Mouse (Mus musculus) fat pad, adult 2 months (tissue): ENCODE results near the gene Oaz2.

Experiments
- DNase-seq: peaks from one replicate; pipeline ENCODE4 v3.0.0-alpha.2; 2011; ENCODE audit warnings: low read depth, low spot score; ENCODE audit errors: extremely low read depth

Oaz2 gene

GRCm38 (mm10) chr9:65667701-65668100 is at the start of gene Oaz2:
Oaz2 (plus strand) TSS chr9:65668001.
- DNase-seq: no peak

GRCm38 (mm10) chr9:65619311-65619710 is 48.5 kb upstream of the Oaz2 start:
- DNase-seq: no peak

GRCm38 (mm10) chr9:65621196-65621595 is 46.6 kb upstream of the Oaz2 start:
- no peak for DNase-seq

DNA sequence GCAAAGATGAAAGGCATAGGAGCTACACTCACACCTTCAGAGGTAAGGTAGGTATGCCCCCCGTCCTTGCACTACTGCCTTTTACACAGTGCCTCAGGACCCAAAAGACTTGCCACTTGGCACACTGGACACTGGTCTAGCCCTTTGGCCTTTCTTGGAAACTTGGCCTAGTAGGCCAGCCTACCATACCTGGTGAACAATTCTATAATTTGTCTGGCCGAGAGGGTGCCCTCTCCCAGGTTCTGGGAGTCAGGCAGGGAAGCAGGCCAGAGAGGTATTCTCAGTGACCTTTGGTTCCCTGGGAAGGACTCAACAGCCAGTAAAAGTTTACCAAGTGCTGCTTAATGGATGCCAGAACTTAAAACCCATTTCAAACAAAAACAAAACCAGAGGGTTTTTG is 46.1 kb upstream of the Oaz2 start:
- DNase-seq: no peak

- DNase-seq: no peak
These were observed 45.0 kb upstream of the Oaz2 start for GRCm38 (mm10) chr9:65622826-65623225.

GRCm38 (mm10) chr9:65624266-65624665 is 43.5 kb upstream of the Oaz2 start:
- DNase-seq: no peak

DNA sequence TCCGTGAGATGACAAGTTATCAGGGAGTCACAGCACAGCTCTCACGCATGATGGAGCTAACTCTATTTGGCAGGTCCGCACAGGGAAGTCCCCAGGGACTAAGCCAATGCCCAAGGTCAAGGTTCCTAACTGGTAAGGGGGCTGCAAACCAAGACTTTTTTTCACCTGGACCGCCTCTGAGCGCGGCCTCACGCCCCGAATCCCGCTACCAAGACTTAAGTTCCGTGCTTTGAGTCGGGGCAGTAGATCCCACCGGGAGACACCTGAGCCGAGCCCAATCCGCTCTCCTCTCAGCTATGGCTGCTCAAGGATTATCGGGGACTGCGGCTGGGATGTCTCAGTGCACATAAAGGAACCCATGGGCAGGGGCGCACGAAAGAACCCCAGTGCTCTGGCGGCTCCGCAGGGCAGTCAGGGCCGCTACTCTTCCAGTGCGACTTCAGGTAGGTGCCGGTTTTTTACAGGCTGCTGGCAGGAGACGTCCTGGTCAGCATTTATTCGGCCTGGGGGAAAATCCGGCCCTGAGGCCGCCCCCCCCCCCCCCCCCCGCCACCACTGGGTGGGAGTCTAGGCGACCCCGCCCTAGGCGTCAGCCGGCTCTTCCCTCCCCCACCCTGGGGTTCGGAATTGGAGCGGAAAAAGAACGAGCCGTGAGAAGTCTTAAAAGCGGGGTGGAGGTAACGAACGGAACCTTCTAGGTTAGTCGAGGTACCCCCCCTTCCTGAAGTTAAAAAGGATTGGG is 38.6 kb upstream of the Oaz2 start, which contains the start of gene Rbpms2:
Gene Rbpms2, plus strand, starts transcription at position 624 of the 742 bp plus-strand sequence.
- no peak for DNase-seq

- DNase-seq: no peak
These were observed 37.8 kb upstream of the Oaz2 start for GRCm38 (mm10) chr9:65629767-65630630.

- DNase-seq: no peak
These were observed 37.0 kb upstream of the Oaz2 start for GRCm38 (mm10) chr9:65630631-65631353.

GRCm38 (mm10) chr9:65631354-65632021 is 36.3 kb upstream of the Oaz2 start:
- DNase-seq: no peak

DNA sequence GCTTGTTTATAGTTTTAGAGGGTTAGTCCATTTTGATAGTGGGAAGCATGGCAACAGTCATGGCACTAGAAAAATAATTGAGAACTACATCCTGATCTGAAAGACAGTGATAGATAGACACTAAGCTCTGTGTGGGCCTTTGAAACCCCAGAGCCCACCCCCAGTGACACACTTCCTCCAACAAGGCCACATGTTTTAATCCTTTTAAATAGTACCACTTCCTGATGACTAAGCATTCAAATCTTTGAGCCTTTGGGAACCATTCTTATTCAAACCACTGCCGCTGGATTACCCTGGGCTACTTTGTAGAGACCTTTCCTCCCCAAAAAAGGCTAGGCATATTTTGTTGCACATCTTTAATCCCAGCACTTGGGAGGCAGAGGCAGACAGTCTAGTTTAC is 32.0 kb upstream of the Oaz2 start:
- no peak for DNase-seq

DNA sequence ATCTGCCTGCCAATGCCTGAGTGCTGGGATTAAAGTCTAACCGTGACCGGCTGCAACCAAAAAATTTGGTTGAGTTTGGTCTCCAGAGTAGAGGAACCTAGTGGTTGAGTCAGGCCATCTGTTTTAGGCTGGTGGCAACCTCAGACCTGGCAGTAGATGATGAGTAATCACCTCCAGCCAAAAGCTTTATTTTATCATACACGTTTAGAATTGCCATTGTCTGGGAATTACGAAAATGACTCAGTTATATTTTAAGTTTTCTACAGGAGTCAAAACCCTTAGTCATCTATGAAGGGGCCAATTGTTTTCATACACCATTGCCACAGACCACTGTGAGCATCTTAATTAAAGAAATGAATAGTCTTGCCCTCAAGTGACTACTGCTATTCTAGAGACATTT is 30.9 kb upstream of the Oaz2 start:
- DNase-seq: no peak

DNA sequence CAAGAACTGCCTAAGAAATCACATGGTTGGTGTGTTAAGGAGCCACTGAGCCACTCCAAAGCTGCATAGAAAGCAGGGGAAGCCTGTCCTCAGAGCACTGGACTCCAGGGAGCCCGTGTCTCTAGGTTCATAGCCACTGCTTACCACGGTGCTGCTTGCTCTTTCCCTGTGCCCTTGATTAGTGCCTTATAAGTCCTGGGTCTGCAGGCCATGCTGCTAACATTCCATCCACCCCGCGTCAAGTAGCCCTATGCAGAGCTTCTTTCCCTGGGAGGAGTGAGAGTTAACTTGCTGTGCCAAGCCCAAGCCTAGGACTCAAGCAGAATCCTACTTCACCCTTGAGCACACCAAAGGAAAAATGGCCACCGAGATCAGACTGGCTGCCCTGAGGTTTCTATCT is 28.7 kb upstream of the Oaz2 start:
- no peak for DNase-seq

DNA sequence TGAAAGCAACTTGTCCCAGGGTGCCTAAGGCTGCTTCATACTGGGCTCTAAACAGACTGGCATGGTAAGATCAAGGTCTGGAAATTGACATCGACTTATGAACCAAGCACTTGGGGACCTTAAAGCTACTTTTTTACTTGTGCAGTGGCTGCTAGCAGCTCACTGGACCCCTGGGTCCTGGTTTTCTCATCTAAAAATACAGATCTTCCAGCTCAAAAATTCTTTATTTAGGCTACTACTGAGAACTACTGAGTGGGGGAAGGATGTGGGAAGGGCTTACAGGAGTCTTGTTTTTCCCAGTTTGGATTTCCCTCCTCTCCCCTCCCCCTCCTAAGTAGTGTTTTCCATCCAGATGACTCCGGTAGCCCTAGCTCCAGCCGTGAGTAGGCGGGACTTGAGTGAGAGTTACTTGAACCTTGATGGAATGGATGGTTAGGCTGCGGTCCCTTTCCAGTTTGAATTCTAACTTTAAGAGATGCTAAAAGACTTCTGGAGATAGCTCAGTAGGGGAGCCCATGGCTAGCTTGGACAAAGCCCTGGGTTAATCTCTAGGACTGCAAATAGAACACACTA is 26.9 kb upstream of the Oaz2 start:
- no peak for DNase-seq

DNA sequence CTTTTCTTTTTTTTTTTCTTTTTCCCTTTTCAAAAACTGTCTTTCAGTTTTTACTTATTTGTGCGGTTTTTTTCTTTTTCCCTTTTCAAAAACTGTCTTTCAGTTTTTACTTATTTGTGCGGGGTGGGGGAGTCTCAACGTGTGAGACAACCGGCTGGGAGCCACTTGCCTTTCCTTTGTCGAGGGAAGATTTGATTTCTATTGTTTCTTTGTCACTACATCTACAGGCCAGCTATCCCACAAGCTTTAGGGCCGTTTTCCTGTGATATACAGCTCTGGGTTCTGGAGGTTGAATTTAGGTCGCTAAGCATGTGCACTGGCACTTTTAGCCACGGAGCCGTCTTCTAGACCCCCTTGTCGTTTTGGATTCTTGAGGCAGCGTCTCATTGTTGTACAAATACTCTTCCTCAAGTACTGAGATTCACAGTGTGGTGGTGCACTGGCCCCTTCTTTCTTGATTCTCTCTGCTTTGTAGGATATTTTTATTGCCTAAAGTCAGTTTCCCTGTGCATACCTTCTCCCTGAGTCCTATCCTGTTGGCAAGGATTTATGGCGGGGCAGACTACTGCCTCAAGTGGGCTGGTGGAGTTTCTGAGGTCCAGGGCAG is 26.3 kb upstream of the Oaz2 start:
- no peak for DNase-seq

- DNase-seq: no peak
These were observed 25.3 kb upstream of the Oaz2 start for GRCm38 (mm10) chr9:65642546-65642945.

DNA sequence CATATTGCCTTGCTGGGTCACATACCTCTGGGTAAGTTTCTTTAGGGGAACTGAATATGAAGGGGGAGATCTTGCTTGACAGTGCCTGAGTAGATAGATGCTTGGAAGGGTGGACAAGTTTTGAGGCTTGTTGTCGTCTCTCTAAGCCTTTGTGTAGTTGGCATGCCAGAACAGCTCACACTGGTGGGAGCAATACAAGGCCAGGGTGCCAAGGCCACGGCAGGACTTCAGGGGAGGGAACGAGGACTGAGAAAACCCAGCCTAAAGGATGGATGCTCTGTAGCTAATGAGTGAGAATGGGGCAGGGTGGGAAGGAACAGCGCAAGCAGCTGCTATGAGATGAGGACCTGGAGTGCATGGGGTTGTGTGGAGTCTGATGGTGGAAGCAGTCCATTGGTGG is 22.8 kb upstream of the Oaz2 start:
- DNase-seq: no peak

DNA sequence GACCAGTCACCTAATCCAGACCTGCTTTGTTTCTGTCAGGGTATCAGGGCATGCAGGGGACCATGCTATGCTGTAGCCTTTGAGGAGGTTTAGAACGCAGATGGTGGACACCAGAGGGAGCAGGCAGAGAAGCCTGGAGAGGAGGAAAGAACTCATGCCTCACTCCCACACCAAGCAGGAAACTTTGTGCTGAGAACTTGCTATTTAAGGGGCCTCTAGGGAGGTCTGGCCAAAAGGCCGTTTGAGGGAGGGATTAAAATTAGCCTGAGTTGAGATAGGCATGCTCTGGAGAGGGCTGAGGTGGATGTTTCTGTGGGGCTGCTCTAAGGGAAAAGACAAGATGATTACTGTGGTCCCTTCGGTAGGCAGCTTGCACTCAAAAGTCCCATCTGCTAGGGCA is 21.8 kb upstream of the Oaz2 start:
- no peak for DNase-seq

- DNase-seq: no peak
These were observed 21.0 kb upstream of the Oaz2 start for GRCm38 (mm10) chr9:65646782-65647181.

- no peak for DNase-seq
These were observed 19.1 kb upstream of the Oaz2 start for GRCm38 (mm10) chr9:65648730-65649129.
